Mouse (Mus musculus): ENCODE measurements around the gene Nkd1. TPM values are rescaled to one million over a fixed set of nuclear protein-coding genes. Genes with fewer than 3 reads are reported as not detected.
A peak's percentile ranks its signal among the peaks of the same experiment; 100 is the strongest.

The Nkd1 gene
- polyA plus RNA-seq, 1 experiment from 2014 or later, result 24.5 TPM

GRCm38 (mm10) chr8:88577666-88578065 is 56.5 kb downstream of the Nkd1 start:
- Histone ChIP-seq H3K4me3 (ENCODE audit: low read depth, low read length) (no peak overlapping the region), H3K4me1 (replicated peaks; ENCODE audit: control insufficient read depth, insufficient read depth, low read length) (no peaks in the 10 kb centered on the region), H3K27me3 (replicated peaks; ENCODE audit: control insufficient read depth, insufficient read depth, low read length) (no peaks in the 10 kb centered on the region), H3K9ac (ENCODE audit: low read depth, low read length) (no peak overlapping the region), H3K4me2 (replicated peaks; ENCODE audit: low read depth) (no peak overlapping the region), H3K9me3 (ENCODE audit: control insufficient read depth) (no peaks in the 10 kb centered on the region), H3K27ac (ENCODE audit: low read depth, low read length) (no peak overlapping the region), H3K36me3 (ENCODE audit: control insufficient read depth, insufficient read depth) (no peaks in the 10 kb centered on the region)
- ATAC-seq, result no peak
- 78% methylated on average over 5 of the region's 5 CpGs for WGBS
- no peak for TF ChIP-seq CTCF (IDR thresholded peaks at IDR 0.05; ENCODE audit: low read depth)

- TF ChIP-seq CTCF (IDR thresholded peaks at IDR 0.05; ENCODE audit: low read depth), result 0 out of 2 replicates have a peak, but pooled peaks have one; percentile 11
- WGBS, result 75% methylated on average over 14 of the region's 14 CpGs
- no peak overlapping the region for H3K9ac ChIP-seq (ENCODE audit: low read depth, low read length)
- H3K27ac ChIP-seq (ENCODE audit: low read depth, low read length), result no peak overlapping the region
- H3K4me2 ChIP-seq (replicated peaks; ENCODE audit: low read depth), result no peak overlapping the region
- no peaks in the 10 kb centered on the region for H3K36me3 ChIP-seq (ENCODE audit: control insufficient read depth, insufficient read depth)
- no peaks in the 10 kb centered on the region for H3K27me3 ChIP-seq (replicated peaks; ENCODE audit: control insufficient read depth, insufficient read depth, low read length)
- H3K4me1 ChIP-seq (replicated peaks; ENCODE audit: control insufficient read depth, insufficient read depth, low read length), result no peaks in the 10 kb centered on the region
- no peak for ATAC-seq
- no peaks in the 10 kb centered on the region for H3K9me3 ChIP-seq (ENCODE audit: control insufficient read depth)
- H3K4me3 ChIP-seq (ENCODE audit: low read depth, low read length), result no peak overlapping the region
Observed at GRCm38 (mm10) chr8:88578413-88579175, 57.4 kb downstream of the Nkd1 start.

- WGBS, result 60% methylated on average over 7 of the region's 7 CpGs
- no peak for ATAC-seq
- Histone ChIP-seq H3K9ac (ENCODE audit: low read depth, low read length) (no peak overlapping the region), H3K4me1 (replicated peaks; ENCODE audit: control insufficient read depth, insufficient read depth, low read length) (no peaks in the 10 kb centered on the region), H3K4me3 (ENCODE audit: low read depth, low read length) (no peak overlapping the region), H3K4me2 (replicated peaks; ENCODE audit: low read depth) (no peak overlapping the region), H3K27ac (ENCODE audit: low read depth, low read length) (no peak overlapping the region), H3K27me3 (replicated peaks; ENCODE audit: control insufficient read depth, insufficient read depth, low read length) (no peaks in the 10 kb centered on the region), H3K9me3 (ENCODE audit: control insufficient read depth) (no peaks in the 10 kb centered on the region), H3K36me3 (ENCODE audit: control insufficient read depth, insufficient read depth) (0 out of 2 replicates have a peak, but pooled peaks cover under 1% of the 10 kb centered on the region)
- no peak for TF ChIP-seq CTCF (IDR thresholded peaks at IDR 0.05; ENCODE audit: low read depth)
Observed at GRCm38 (mm10) chr8:88579246-88579645, 58.1 kb downstream of the Nkd1 start.

GRCm38 (mm10) chr8:88579668-88580330 is 58.6 kb downstream of the Nkd1 start:
- TF ChIP-seq CTCF (IDR thresholded peaks at IDR 0.05; ENCODE audit: low read depth), result no peak
- Histone ChIP-seq H3K4me3 (ENCODE audit: low read depth, low read length) (no peak overlapping the region), H3K4me1 (replicated peaks; ENCODE audit: control insufficient read depth, insufficient read depth, low read length) (no peaks in the 10 kb centered on the region), H3K9ac (ENCODE audit: low read depth, low read length) (no peak overlapping the region), H3K27ac (ENCODE audit: low read depth, low read length) (no peak overlapping the region), H3K4me2 (replicated peaks; ENCODE audit: low read depth) (no peak overlapping the region), H3K27me3 (replicated peaks; ENCODE audit: control insufficient read depth, insufficient read depth, low read length) (no peaks in the 10 kb centered on the region), H3K36me3 (ENCODE audit: control insufficient read depth, insufficient read depth) (0 out of 2 replicates have a peak, but pooled peaks cover 3% of the 10 kb centered on the region), H3K9me3 (ENCODE audit: control insufficient read depth) (no peaks in the 10 kb centered on the region)
- 74% methylated on average over 18 of the region's 18 CpGs for WGBS
- ATAC-seq, result no peak

- 62% methylated on average over 7 of the region's 7 CpGs for WGBS
- no peaks in the 10 kb centered on the region for H3K27me3 ChIP-seq (replicated peaks; ENCODE audit: control insufficient read depth, insufficient read depth, low read length)
Observed at GRCm38 (mm10) chr8:88580785-88581184, 59.6 kb downstream of the Nkd1 start.

GRCm38 (mm10) chr8:88583863-88584262 is 62.7 kb downstream of the Nkd1 start:
- Histone ChIP-seq H3K27ac (ENCODE audit: low read depth, low read length) (no peak overlapping the region), H3K9me3 (ENCODE audit: control insufficient read depth) (no peaks in the 10 kb centered on the region), H3K9ac (ENCODE audit: low read depth, low read length) (no peak overlapping the region), H3K4me1 (replicated peaks; ENCODE audit: control insufficient read depth, insufficient read depth, low read length) (no peaks in the 10 kb centered on the region), H3K36me3 (ENCODE audit: control insufficient read depth, insufficient read depth) (peaks cover 3% of the 10 kb centered on the region; the same call in 1 of the 2 replicates), H3K4me3 (ENCODE audit: low read depth, low read length) (no peak overlapping the region), H3K4me2 (replicated peaks; ENCODE audit: low read depth) (no peak overlapping the region), H3K27me3 (replicated peaks; ENCODE audit: control insufficient read depth, insufficient read depth, low read length) (no peaks in the 10 kb centered on the region)
- WGBS, result 82% methylated on average over 3 of the region's 3 CpGs
- no peak for ATAC-seq
- no peak for TF ChIP-seq CTCF (IDR thresholded peaks at IDR 0.05; ENCODE audit: low read depth)

More at GRCm38 (mm10) chr8:88580785-88581184, 59.6 kb downstream of the Nkd1 start:
- no peak overlapping the region for H3K27ac ChIP-seq (ENCODE audit: low read depth, low read length)
- no peak overlapping the region for H3K4me2 ChIP-seq (replicated peaks; ENCODE audit: low read depth)
- no peaks in the 10 kb centered on the region for H3K4me1 ChIP-seq (replicated peaks; ENCODE audit: control insufficient read depth, insufficient read depth, low read length)
- H3K9ac ChIP-seq (ENCODE audit: low read depth, low read length), result no peak overlapping the region
- peaks cover 3% of the 10 kb centered on the region; the same call in 1 of the 2 replicates for H3K36me3 ChIP-seq (ENCODE audit: control insufficient read depth, insufficient read depth)
- no peak overlapping the region for H3K4me3 ChIP-seq (ENCODE audit: low read depth, low read length)
- H3K9me3 ChIP-seq (ENCODE audit: control insufficient read depth), result no peaks in the 10 kb centered on the region
- no peak for TF ChIP-seq CTCF (IDR thresholded peaks at IDR 0.05; ENCODE audit: low read depth)
- ATAC-seq, result no peak
